Mouse (Mus musculus) hindbrain, embryonic 11.5 days (tissue): ENCODE measurements around the gene Cd248. TPM values are rescaled to one million over a fixed set of nuclear protein-coding genes. Genes with fewer than 3 reads are reported as not detected.
"Not testable (repeated sequence)": the region's sequence is repeated elsewhere in the genome, so short reads cannot be mapped to it uniquely, and the experiment has no call there.

ENCODE experiments used
- ATAC-seq: fragments of 200-750 bp; cut with Nextera tagmentation; 2 replicates; pipeline ENCODE4 v1.8.0; 2017; ENCODE audit warnings: mild to moderate bottlenecking, moderate TSS enrichment, moderate library complexity; ENCODE audit not compliant: low FRiP score
- DNase-seq: peaks from one replicate; pipeline ENCODE4 v3.0.0-alpha.2; 2015; ENCODE audit warnings: low spot score
- H3K27ac ChIP-seq: fragments of 300-500 bp; sonication (generic); 2 replicates; pipeline ENCODE4 v1.5.1; 2014; ENCODE audit warnings: mild to moderate bottlenecking, low read depth, low read length
- H3K27me3 ChIP-seq: fragments of 300-500 bp; sonication (generic); 2 replicates; pipeline ENCODE4 v1.6.1; 2014; ENCODE audit warnings: mild to moderate bottlenecking, low read length, moderate library complexity, mixed read lengths; ENCODE audit not compliant: control insufficient read depth, insufficient read depth
- H3K36me3 ChIP-seq: fragments of 300-500 bp; sonication (generic); 2 replicates; pipeline ENCODE4 v1.6.1; 2014; ENCODE audit warnings: mild to moderate bottlenecking, low read length, moderate library complexity, mixed read lengths; ENCODE audit not compliant: control insufficient read depth, insufficient read depth
- H3K4me1 ChIP-seq: fragments of 300-500 bp; sonication (generic); replicated peaks from 2 replicates; pipeline ENCODE4 v1.6.1; 2014; ENCODE audit warnings: low read length, mixed read lengths; ENCODE audit not compliant: control insufficient read depth, insufficient read depth
- H3K4me2 ChIP-seq: fragments of 300-500 bp; sonication (generic); replicated peaks from 2 replicates; pipeline ENCODE4 v1.6.1; 2014; ENCODE audit warnings: mild to moderate bottlenecking, low read depth, low read length
- H3K4me3 ChIP-seq: fragments of 300-500 bp; sonication (generic); 2 replicates; pipeline ENCODE4 v1.5.1; 2014; ENCODE audit warnings: low read depth, low read length
- H3K9ac ChIP-seq: fragments of 300-500 bp; sonication (generic); 2 replicates; pipeline ENCODE4 v1.6.1; 2014; ENCODE audit warnings: low read depth, low read length
- H3K9me3 ChIP-seq: fragments of 300-500 bp; sonication (generic); 2 replicates; pipeline ENCODE4 v1.6.1; 2016; ENCODE audit warnings: low read length; ENCODE audit not compliant: control insufficient read depth
- WGBS: fragments of 180-500 bp; shearing (Covaris S2); extraction: QIAGEN DNeasy Blood & Tissue Kit; methylation state at CpG from one replicate; pipeline ENCODE4 v1.1.7; 2014; 5-methylcytosine and 5-hydroxymethylcytosine counted together
- polyA plus RNA-seq: library from polyadenylated mRNA; unstranded; fragments of >200 nt; fragmentation: Nextera tagmentation; extraction: Ambion mirVana; gene quantifications from 2 replicates; pipeline ENCODE4 v1.2.1, GENCODE M21; 2014

Gene Cd248
- polyA plus RNA-seq, 1 experiment from 2014 or later = 27.9 TPM

GRCm38 (mm10) chr19:5082005-5082404, 14.1 kb downstream of the Cd248 start:
- Histone ChIP-seq H3K4me1 (peaks cover 5% of the 10 kb centered on the region; the same call in 1 of the 2 replicates), H3K9ac (no peak overlapping the region), H3K4me2 (no peak overlapping the region), H3K9me3 (no peaks in the 10 kb centered on the region), H3K27me3 (peaks cover 53% of the 10 kb centered on the region), H3K4me3 (no peak overlapping the region), H3K27ac (no peak overlapping the region), H3K36me3 (no peaks in the 10 kb centered on the region)
- 66% methylated on average over 18 of the region's 18 CpGs for WGBS
- no peak for ATAC-seq
- no peak for DNase-seq

GRCm38 (mm10) chr19:5082596-5082995, 14.7 kb downstream of the Cd248 start:
- H3K9ac ChIP-seq = no peak overlapping the region
- WGBS = 69% methylated on average over 24 of the region's 24 CpGs
- H3K4me3 ChIP-seq = no peak overlapping the region
- H3K4me1 ChIP-seq = peaks cover 7% of the 10 kb centered on the region
- no peak for ATAC-seq
- H3K27me3 ChIP-seq = peaks cover 53% of the 10 kb centered on the region
- no peaks in the 10 kb centered on the region for H3K36me3 ChIP-seq
- H3K27ac ChIP-seq = no peak overlapping the region
- H3K4me2 ChIP-seq = no peak overlapping the region
- no peaks in the 10 kb centered on the region for H3K9me3 ChIP-seq
- DNase-seq = no peak

GRCm38 (mm10) chr19:5083961-5084833, 16.3 kb downstream of the Cd248 start:
- no peak overlapping the region for H3K4me2 ChIP-seq
- ATAC-seq (no peak), DNase-seq (no peak)
- H3K27me3 ChIP-seq = peaks cover 53% of the 10 kb centered on the region
- H3K9ac ChIP-seq = no peak overlapping the region
- no peak overlapping the region for H3K27ac ChIP-seq
- H3K36me3 ChIP-seq = no peaks in the 10 kb centered on the region
- no peaks in the 10 kb centered on the region for H3K9me3 ChIP-seq
- peak overlapping the region; percentile 40 for H3K4me3 ChIP-seq
- peaks cover 7% of the 10 kb centered on the region for H3K4me1 ChIP-seq
- WGBS = 70% methylated on average over 3 of the region's 3 CpGs

- Histone ChIP-seq H3K27ac (no peak overlapping the region), H3K36me3 (no peaks in the 10 kb centered on the region), H3K4me1 (peaks cover 7% of the 10 kb centered on the region), H3K9me3 (no peaks in the 10 kb centered on the region), H3K9ac (no peak overlapping the region; the same call in 1 of the 2 replicates), H3K4me2 (peak overlapping the region; percentile 83; the same call in 1 of the 2 replicates), H3K4me3 (peak overlapping the region; percentile 40), H3K27me3 (peaks cover 53% of the 10 kb centered on the region)
- DNase-seq = no peak
- 2% methylated on average over 15 of the region's 15 CpGs for WGBS
- no peak for ATAC-seq
Measured at GRCm38 (mm10) chr19:5084834-5085144, 16.9 kb downstream of the Cd248 start.

- H3K27me3 ChIP-seq = peaks cover 53% of the 10 kb centered on the region
- peak within 1 kb of the TSS; percentile 83 for H3K4me2 ChIP-seq
- H3K36me3 ChIP-seq = no peaks in the 10 kb centered on the region
- DNase-seq (peak; percentile 32), ATAC-seq (no peak)
- peak within 1 kb of the TSS; percentile 40 for H3K4me3 ChIP-seq
- H3K9ac ChIP-seq = peak within 1 kb of the TSS; percentile 40
- peaks cover 7% of the 10 kb centered on the region for H3K4me1 ChIP-seq
- H3K9me3 ChIP-seq = no peaks in the 10 kb centered on the region
- no peak within 1 kb of the TSS for H3K27ac ChIP-seq
- 1% methylated on average over 54 of the region's 69 CpGs for WGBS
Measured at GRCm38 (mm10) chr19:5085145-5085863, 17.4 kb downstream of the Cd248 start, which contains the start of gene Tmem151a. Gene Tmem151a, minus strand, starts transcription at chr19:5085531.

GRCm38 (mm10) chr19:5086533-5086932, 18.7 kb downstream of the Cd248 start:
- peaks cover 49% of the 10 kb centered on the region for H3K27me3 ChIP-seq
- H3K9me3 ChIP-seq, ATAC-seq, H3K4me2 ChIP-seq, H3K27ac ChIP-seq, H3K9ac ChIP-seq, DNase-seq, H3K4me3 ChIP-seq, H3K36me3 ChIP-seq, H3K4me1 ChIP-seq: not testable (repeated sequence)
- WGBS = 58% methylated on average over 4 of the region's 4 CpGs

- Histone ChIP-seq H3K27me3 (peaks cover 33% of the 10 kb centered on the region), H3K36me3 (no peaks in the 10 kb centered on the region), H3K9ac (peak within 1 kb of the TSS; percentile 69), H3K4me3 (peak within 1 kb of the TSS; percentile 90), H3K9me3 (no peaks in the 10 kb centered on the region), H3K4me2 (peak within 1 kb of the TSS; percentile 66), H3K4me1 (peaks cover 7% of the 10 kb centered on the region), H3K27ac (peak within 1 kb of the TSS; percentile 66)
- ATAC-seq = peak; percentile 95
- peak; percentile 94 for DNase-seq
- under 1% methylated on average over 58 of the region's 58 CpGs for WGBS
Measured at GRCm38 (mm10) chr19:5087884-5088728, 20.2 kb downstream of the Cd248 start, which contains the start of gene Yif1a. Gene Yif1a, plus strand, starts transcription at chr19:5088538.

- 87% methylated on average over 4 of the region's 4 CpGs for WGBS
Measured at GRCm38 (mm10) chr19:5089324-5089723, 21.4 kb downstream of the Cd248 start.

More at GRCm38 (mm10) chr19:5089324-5089723, 21.4 kb downstream of the Cd248 start:
- ATAC-seq (no peak), DNase-seq (no peak)
- Histone ChIP-seq H3K9ac (no peak overlapping the region), H3K4me3 (peak overlapping the region; percentile 90), H3K36me3 (no peaks in the 10 kb centered on the region), H3K4me2 (peak overlapping the region; percentile 66), H3K27me3 (peaks cover 22% of the 10 kb centered on the region), H3K27ac (no peak overlapping the region), H3K9me3 (no peaks in the 10 kb centered on the region), H3K4me1 (peaks cover 10% of the 10 kb centered on the region)
